Mouse (Mus musculus): ENCODE measurements around the gene Pde6d.

DNA sequence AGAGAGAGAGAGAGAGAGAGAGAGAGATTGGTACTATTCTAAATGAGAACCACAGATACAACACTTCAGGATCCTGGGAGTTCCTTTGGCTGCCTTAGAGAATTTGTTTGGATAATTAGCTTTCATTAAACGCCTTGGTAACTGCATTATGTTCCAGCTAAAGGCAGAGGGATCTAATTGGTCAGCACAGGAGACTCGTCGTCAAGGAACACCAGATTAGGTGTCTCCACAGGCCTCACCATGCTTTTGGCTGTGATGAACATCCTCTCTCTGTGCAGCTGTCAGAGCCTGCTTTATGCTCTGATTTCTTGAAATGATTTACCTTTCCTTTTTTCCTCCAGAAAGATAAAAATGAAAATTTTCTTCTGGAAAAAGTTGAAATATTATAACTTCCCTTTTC, 35.6 kb downstream of the Pde6d start:
- TF ChIP-seq CTCF (IDR thresholded peaks at IDR 0.05; ENCODE audit: extremely low read depth, insufficient read depth, insufficient read length, insufficient replicate concordance): no peak
- TF ChIP-seq POLR2A (IDR thresholded peaks at IDR 0.05; ENCODE audit: low read depth, low read length): no peak
